Mouse (Mus musculus): ENCODE data around the gene Ntsr1. TPM values are rescaled to one million over a fixed set of nuclear protein-coding genes. Genes with fewer than 3 reads are reported as not detected.
A peak's percentile ranks its signal among the peaks of the same experiment; 100 is the strongest.

Gene Ntsr1
- total RNA-seq, 2 experiments from 2014 or later, result not detected

- no peak for ATAC-seq (replicated peaks; ENCODE audit: low FRiP score, low TSS enrichment, poor library complexity, severe bottlenecking)
Observed at GRCm38 (mm10) chr2:180501217-180501967, 1.6 kb downstream of the Ntsr1 start.

DNA sequence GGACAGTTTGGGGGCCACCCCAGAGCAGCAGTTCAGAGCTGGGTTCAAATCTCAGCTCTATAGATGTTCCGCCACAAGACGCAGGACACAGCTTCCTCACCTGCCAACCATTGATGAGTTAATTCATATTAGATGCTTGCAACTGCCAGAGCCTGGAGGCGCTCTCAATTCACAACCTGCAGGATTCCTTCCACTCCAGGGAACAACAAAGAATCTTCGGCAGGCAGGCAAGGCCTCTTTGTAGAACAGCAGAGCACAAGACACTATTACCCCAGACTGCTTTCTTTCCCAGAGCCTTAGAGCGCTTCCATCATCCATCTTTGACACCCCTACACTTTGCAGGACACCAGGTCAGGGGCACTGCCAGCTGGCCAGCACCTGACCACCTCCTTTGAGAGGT is 6.5 kb downstream of the Ntsr1 start:
- no peak for ATAC-seq (replicated peaks; ENCODE audit: low FRiP score, low TSS enrichment, poor library complexity, severe bottlenecking)

DNA sequence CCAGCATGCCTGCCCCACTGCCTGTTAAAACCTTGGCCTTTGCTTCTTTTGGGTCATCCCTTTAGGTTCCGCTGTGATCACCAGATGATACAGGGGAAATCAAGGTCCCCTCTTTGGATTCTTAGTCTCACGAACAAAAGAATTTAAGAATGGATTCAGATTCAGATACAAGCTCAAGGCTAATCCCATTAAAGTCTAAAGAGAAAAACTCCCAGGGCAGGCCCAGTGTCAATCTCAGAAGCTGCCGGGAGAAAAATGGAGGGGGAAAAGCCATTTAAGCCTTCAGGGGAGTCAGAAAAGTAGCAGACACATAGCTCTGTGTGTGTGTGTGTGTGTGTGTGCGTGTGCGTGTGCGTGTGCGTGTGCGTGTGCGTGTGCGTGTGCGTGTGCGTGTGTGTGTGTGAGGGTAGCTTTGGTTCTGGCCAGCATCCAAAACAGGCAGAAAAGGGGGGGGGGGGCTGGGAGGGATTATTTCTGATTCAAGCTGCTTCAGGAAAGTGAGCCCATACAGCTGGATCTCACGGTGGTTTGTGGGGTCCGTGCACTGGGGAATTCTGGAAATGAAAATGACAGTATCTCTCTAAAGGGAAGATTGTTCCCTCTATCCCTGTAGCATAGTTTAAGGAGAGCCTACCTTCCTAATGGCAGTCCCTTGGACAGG is 8.8 kb downstream of the Ntsr1 start:
- no peak for ATAC-seq (replicated peaks; ENCODE audit: low FRiP score, low TSS enrichment, poor library complexity, severe bottlenecking)

DNA sequence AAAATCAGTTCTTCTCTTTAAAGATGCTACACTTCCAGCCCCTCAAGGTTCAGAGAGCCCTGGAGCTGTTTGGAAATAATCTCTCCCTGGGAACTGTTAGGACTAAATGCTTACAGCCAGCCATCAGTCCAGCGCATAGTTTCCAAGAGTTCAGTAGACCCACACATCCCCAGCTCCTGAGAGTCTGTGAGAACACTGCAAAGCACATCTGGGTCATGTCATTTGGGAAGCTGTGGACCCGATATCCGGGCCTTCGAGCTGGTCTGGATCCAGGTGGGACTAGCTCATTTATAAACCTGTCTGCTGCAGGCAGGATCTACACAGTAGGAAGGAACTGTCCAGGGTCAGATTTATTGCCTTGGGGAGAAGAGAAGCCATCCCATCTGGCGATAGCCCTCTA is 11.1 kb downstream of the Ntsr1 start:
- no peak for ATAC-seq (replicated peaks; ENCODE audit: low FRiP score, low TSS enrichment, poor library complexity, severe bottlenecking)

DNA sequence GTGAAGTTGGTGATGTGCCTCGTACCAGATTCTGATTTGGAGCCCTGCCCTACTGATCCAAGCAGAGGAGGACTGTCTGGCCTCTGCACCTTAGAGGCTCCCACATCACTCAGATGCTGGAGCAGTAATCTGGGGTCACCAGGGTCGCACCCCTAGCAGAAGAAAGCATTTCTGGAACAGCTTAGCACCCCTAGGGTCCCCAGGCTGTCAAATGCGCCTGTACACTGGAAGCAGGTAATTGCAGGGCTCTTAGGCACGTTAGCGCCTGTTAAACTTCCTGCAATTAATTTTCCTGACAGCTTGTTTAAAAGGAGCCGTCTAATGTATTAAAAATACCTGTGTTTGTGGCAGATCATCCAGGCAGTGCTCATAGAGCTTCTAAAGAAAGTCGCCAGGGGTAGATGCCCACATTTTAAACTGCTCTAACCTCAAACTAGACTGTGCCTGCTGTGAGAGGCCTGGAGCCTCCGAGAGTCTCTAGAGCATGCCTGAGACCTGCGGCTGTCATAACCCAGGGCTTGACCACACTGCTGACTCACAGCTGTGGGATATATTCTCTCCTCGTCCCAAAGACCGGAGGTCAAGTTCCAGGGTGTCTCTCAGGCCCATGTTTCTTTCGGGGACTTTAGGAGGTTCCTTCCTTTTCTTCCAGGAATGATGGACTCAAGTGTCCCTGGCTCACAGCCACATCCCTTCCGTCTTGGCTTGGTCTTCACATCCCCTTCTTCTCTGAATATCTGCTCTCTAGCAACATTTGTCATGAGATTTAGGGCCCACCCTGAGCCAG is 12.3 kb downstream of the Ntsr1 start:
- ATAC-seq (replicated peaks; ENCODE audit: low FRiP score, low TSS enrichment, poor library complexity, severe bottlenecking), result no peak

GRCm38 (mm10) chr2:180513019-180513418 is 13.2 kb downstream of the Ntsr1 start:
- no peak for ATAC-seq (replicated peaks; ENCODE audit: low FRiP score, low TSS enrichment, poor library complexity, severe bottlenecking)

DNA sequence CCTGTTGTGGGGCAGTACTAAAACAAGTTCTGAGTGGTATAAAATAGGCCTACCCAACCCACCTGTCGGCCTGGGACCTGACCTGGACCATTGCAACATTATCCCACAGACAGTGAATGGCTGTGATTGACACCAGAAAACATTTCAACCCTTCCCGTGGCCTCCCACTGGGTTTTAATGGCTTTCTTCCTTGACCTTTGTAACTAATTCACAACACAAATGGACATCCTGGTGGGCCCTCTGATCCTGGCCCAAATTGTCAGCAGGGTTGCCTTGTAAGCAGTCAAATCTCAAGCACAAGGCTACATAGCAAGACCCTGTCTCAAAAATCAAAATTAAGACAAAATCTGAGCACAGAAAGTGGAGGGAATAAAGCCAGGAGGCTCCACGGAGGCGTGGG is 14.1 kb downstream of the Ntsr1 start:
- no peak for ATAC-seq (replicated peaks; ENCODE audit: low FRiP score, low TSS enrichment, poor library complexity, severe bottlenecking)

- ATAC-seq (replicated peaks; ENCODE audit: low FRiP score, low TSS enrichment, poor library complexity, severe bottlenecking), result no peak
Observed at GRCm38 (mm10) chr2:180521437-180522221, 21.9 kb downstream of the Ntsr1 start.

DNA sequence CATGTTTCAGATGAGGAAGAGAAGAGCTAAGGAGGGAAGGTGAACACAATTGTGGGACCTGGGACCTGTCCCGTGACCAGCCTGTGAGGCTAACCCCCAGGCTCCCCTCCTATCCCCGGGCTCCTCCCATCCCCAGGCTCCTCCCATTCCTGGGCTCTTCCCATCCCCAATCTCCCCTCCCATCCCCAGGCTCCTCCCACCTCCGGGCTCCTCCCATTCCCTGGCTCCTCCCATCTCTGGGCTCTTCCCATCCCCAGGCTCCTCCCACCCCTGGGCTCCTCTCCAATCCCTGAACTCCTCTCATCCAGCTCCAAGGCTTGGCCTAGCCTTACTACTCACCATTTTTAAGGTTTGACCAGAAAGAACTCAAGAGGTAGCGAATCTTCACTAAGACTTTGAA is 23.0 kb downstream of the Ntsr1 start:
- peak; percentile 37; the same call in 1 of the 2 replicates for ATAC-seq (replicated peaks; ENCODE audit: low FRiP score, low TSS enrichment, poor library complexity, severe bottlenecking)

- ATAC-seq (replicated peaks; ENCODE audit: low FRiP score, low TSS enrichment, poor library complexity, severe bottlenecking), result no peak
Observed at GRCm38 (mm10) chr2:180527447-180527846, 27.7 kb downstream of the Ntsr1 start.

DNA sequence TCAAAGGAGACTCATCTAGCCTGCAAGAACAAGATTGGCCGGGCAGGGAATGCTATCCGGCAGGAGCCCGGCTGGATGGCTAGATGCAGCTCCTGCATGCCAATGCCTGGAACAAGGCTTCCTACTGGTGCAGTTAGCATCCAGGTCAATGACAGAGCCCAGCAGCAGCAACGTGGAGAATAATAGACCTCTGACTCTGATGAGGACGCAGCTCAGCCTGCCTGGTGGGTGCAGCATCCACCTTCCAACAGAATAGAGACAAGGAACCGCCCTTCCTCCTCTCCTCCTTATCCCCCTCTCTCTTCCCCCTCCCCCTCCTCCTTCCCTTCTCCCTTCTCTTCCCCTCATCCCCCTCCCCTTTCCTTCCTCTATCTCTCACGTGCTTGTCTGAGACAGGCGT is 28.1 kb downstream of the Ntsr1 start:
- no peak for ATAC-seq (replicated peaks; ENCODE audit: low FRiP score, low TSS enrichment, poor library complexity, severe bottlenecking)

DNA sequence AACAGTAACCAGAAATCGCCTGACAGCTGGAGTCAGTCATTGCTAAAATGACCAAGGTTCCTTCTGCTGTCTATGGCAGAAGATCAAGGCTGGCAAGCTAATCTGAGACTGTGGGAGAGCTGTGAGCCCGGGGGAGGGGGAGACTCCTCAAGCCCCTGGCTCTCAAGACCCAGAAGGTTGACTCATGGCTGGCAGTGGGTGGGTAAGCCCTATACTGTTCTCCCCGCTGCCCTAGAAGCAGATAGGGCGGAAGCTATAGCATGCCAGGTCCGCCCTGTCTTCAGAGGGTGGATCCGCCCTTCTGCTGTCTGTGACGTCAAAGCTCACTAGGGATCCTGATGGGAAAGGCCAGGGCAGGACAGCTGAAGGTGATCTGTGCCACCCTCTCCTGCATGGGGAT is 30.4 kb downstream of the Ntsr1 start:
- ATAC-seq (replicated peaks; ENCODE audit: low FRiP score, low TSS enrichment, poor library complexity, severe bottlenecking), result no peak

- no peak for ATAC-seq (replicated peaks; ENCODE audit: low FRiP score, low TSS enrichment, poor library complexity, severe bottlenecking)
Observed at GRCm38 (mm10) chr2:180530584-180530983, 30.8 kb downstream of the Ntsr1 start.

GRCm38 (mm10) chr2:180531671-180532385 is 32.1 kb downstream of the Ntsr1 start:
- ATAC-seq (replicated peaks; ENCODE audit: low FRiP score, low TSS enrichment, poor library complexity, severe bottlenecking), result no peak

GRCm38 (mm10) chr2:180532386-180532995 is 32.7 kb downstream of the Ntsr1 start:
- ATAC-seq (replicated peaks; ENCODE audit: low FRiP score, low TSS enrichment, poor library complexity, severe bottlenecking), result no peak

- ATAC-seq (replicated peaks; ENCODE audit: low FRiP score, low TSS enrichment, poor library complexity, severe bottlenecking), result no peak
Observed at GRCm38 (mm10) chr2:180533237-180533636, 33.5 kb downstream of the Ntsr1 start.

DNA sequence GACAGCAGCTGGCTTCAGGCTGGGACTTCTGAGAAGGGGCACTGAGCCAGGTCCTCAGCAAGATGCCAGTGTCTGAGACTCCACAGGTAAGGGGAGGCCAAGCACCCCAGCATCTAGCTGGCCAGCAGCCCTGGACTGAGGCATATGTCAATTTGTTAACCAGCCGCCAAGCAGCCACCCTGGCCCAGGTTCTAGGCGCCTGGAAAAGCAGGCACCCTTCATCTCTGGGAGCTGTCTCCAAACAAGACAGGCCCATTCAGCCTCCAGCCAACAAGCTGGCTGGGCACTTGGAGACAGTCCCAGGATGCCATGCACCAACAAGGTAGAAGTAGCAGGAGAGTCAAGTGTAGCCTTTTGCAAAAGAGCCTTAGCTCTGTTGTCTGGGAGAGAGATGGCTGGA is 43.9 kb downstream of the Ntsr1 start:
- ATAC-seq (replicated peaks; ENCODE audit: low FRiP score, low TSS enrichment, poor library complexity, severe bottlenecking), result no peak

- ATAC-seq (replicated peaks; ENCODE audit: low FRiP score, low TSS enrichment, poor library complexity, severe bottlenecking), result no peak
Observed at GRCm38 (mm10) chr2:180545046-180545445, 45.3 kb downstream of the Ntsr1 start.
